Mouse (Mus musculus): ENCODE measurements around the gene Ddx17. TPM values are rescaled to one million over a fixed set of nuclear protein-coding genes. Genes with fewer than 3 reads are reported as not detected.

Gene Ddx17
- total RNA-seq, 2 experiments from 2014 or later: 144 to 145 TPM

GRCm38 (mm10) chr15:79519400-79520220 lies 26.9 kb downstream of the Ddx17 start:
- ATAC-seq (replicated peaks; ENCODE audit: low FRiP score, poor library complexity, severe bottlenecking): 0 out of 2 replicates have a peak, but pooled peaks have one; percentile 31

- no peak for ATAC-seq (replicated peaks; ENCODE audit: low FRiP score, poor library complexity, severe bottlenecking)
Measured at GRCm38 (mm10) chr15:79518571-79518970, 28.0 kb downstream of the Ddx17 start.

- ATAC-seq (replicated peaks; ENCODE audit: low FRiP score, poor library complexity, severe bottlenecking): no peak
Measured at GRCm38 (mm10) chr15:79517710-79518109, 28.8 kb downstream of the Ddx17 start.

DNA sequence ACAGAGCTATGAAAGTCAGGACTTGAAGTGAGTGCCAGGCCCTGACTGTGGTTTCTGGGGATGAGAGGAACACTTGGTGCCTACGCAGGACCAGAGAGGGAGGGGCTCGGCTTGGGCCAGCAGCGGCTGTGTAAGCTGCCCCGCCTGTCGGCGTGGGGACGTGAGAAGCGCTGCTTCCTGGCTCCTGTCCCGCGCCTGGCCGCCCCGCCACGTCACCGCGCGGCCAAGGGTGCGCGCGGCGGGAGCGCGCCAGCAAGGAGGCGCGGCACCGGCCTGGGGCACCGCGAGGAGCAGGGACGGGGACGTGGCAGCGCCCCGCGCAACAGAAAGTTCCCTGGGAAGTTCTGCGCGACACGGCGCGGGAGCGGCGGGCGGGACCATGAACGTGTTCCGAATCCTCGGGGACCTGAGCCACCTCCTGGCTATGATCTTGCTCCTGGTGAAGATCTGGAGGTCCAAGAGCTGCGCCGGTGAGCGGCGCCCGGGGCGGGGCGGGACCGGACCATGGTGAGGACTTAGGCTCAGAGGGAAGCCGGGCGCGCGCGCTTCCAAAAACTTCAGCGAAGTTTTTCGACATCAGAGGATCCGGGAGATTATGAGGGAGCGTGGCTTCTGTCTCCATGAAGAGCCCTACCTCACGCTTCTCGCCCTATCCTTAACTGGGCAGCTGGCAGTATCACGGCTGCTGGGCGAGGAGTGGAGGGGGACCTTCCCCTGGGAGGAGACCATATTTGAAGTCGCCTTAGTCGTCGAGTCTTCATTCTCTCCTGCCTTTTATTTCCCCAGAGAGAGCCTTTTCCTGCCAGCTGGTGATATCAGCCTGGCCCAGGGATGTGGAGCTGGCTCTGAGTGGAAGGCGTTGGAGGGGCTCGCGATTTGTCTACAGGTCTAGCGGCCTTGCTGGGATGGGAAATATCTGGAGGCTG lies 30.1 kb downstream of the Ddx17 start, which contains the start of gene Kdelr3:
TSS of gene Kdelr3 (plus strand) at position 241 of the 926 bp plus-strand sequence.
- ATAC-seq (replicated peaks; ENCODE audit: low FRiP score, poor library complexity, severe bottlenecking): no peak

- no peak for ATAC-seq (replicated peaks; ENCODE audit: low FRiP score, poor library complexity, severe bottlenecking)
Measured at GRCm38 (mm10) chr15:79513940-79514339, 32.6 kb downstream of the Ddx17 start.

DNA sequence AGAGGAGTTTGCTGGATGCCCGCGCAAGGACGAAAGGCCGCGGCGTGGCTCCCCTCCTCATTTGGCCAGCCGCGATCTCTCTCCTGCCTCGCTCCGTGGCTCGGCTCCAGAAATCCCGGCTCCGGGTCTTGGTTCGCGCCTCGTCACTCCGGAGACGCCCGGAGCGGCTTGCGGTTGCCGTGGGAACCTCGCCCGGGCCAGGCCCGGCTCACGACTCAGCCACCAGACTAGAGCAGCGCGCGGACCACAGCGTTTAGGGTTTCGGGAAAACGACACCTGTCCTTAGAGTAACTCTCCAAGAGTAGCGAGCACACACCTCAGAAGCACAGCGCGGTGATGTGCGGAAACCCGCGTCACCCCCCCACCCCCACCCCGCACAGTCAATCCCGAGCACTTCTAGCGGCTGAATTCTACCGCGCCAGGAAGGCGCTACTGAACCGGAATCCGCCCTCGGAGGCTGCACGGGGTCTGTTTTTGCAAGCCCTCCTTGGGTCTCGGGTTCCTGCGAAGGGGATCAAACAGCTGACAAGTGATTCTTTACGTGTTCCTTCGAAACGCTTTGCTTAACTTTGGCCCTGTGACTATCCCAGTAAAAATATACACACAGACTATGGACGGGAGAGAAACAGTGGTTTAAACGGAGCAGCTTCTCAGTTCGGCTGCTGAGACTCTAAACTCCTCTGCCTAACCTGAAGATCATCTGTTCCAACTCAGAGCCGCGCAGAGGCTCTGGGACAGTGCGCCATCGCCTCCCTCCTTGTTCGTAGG lies 34.8 kb downstream of the Ddx17 start:
- ATAC-seq (replicated peaks; ENCODE audit: low FRiP score, poor library complexity, severe bottlenecking): 0 out of 2 replicates have a peak, but pooled peaks have one; percentile 29

GRCm38 (mm10) chr15:79510425-79510824 lies 36.1 kb downstream of the Ddx17 start:
- no peak for ATAC-seq (replicated peaks; ENCODE audit: low FRiP score, poor library complexity, severe bottlenecking)

- ATAC-seq (replicated peaks; ENCODE audit: low FRiP score, poor library complexity, severe bottlenecking): no peak
Measured at GRCm38 (mm10) chr15:79509998-79510397, 36.5 kb downstream of the Ddx17 start.

GRCm38 (mm10) chr15:79507055-79507828 lies 39.3 kb downstream of the Ddx17 start:
- no peak for ATAC-seq (replicated peaks; ENCODE audit: low FRiP score, poor library complexity, severe bottlenecking)

GRCm38 (mm10) chr15:79506460-79506859 lies 40.1 kb downstream of the Ddx17 start:
- ATAC-seq (replicated peaks; ENCODE audit: low FRiP score, poor library complexity, severe bottlenecking): no peak

- ATAC-seq (replicated peaks; ENCODE audit: low FRiP score, poor library complexity, severe bottlenecking): no peak
Measured at GRCm38 (mm10) chr15:79505616-79506283, 40.8 kb downstream of the Ddx17 start.

GRCm38 (mm10) chr15:79504707-79505452 lies 41.7 kb downstream of the Ddx17 start, which contains the start of gene Kcnj4:
Kcnj4 (minus strand) TSS chr15:79505241.
- ATAC-seq (replicated peaks; ENCODE audit: low FRiP score, poor library complexity, severe bottlenecking): no peak

DNA sequence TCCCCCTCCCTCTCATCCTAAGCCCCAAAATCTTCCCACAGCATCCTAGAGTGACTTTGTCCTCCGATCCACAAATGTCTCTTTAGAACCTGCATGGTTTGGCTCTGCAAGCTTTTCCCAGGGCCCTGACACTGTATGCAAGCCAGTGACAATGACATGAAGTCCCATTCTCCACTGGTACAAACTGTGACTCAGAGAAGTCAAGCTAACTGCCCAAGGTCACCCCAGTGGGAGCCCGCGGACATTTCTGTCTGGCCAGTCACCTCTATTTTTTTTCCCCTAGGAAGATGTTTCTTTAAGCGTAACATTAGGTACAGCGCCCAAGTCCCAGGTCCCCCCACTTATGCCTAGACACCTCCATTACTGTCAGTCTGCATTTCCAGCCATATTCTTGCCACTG lies 43.1 kb downstream of the Ddx17 start:
- no peak for ATAC-seq (replicated peaks; ENCODE audit: low FRiP score, poor library complexity, severe bottlenecking)

GRCm38 (mm10) chr15:79502891-79503341 lies 43.6 kb downstream of the Ddx17 start:
- no peak for ATAC-seq (replicated peaks; ENCODE audit: low FRiP score, poor library complexity, severe bottlenecking)

GRCm38 (mm10) chr15:79500110-79500509 lies 46.4 kb downstream of the Ddx17 start:
- no peak for ATAC-seq (replicated peaks; ENCODE audit: low FRiP score, poor library complexity, severe bottlenecking)

GRCm38 (mm10) chr15:79493527-79493926 lies 53.0 kb downstream of the Ddx17 start:
- no peak for ATAC-seq (replicated peaks; ENCODE audit: low FRiP score, poor library complexity, severe bottlenecking)

GRCm38 (mm10) chr15:79489463-79489862 lies 57.1 kb downstream of the Ddx17 start:
- ATAC-seq (replicated peaks; ENCODE audit: low FRiP score, poor library complexity, severe bottlenecking): no peak

Measured in erythroid progenitor cell, adult 5-6 weeks (primary cell).